Comparison of ENCODE assay signal across 19 mouse cellular contexts in the genomic region with DNA sequence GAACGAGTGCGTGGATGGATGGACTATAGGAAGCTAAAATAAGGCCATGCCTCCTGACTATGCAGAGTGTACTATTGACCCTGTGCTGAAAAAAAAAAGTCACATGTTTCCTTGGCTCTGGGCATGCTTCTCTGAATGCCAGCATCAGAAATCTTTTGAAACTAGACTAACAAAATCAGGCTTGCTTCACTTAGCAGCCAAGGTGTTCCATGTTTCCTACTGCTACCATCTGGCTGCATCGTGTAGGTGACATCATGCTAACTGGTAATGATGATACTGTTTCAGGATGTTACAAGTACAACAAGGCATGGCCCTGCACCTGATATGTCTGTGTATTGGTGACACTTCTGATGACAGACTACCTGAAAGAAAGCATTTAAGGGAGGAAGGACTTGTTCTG.
DNase-seq lines count a peak whose midpoint lies in the region; ATAC-seq and TF ChIP-seq lines count a peak whose summit lies in the region.
"Had no signal": no experiment of that assay in that cellular context is flagged by ENCODE, and none has a peak within 500 bp of the region (broad histone marks: within the 10 kb centered on the region; RNA-seq: fewer than 3 reads in every experiment).

No protein-coding gene starts in this region.

- no peak overlapping the region for H3K9ac ChIP-seq in hindbrain, postnatal 0 days (replicated peaks; ENCODE audit: low read length)
- no peak overlapping the region for H3K9ac ChIP-seq in hindbrain, embryonic 11.5 days (ENCODE audit: low read depth, low read length)
- no peak overlapping the region for H3K9ac ChIP-seq in midbrain, embryonic 15.5 days
- H3K9ac ChIP-seq: liver, embryonic 15.5 days; lung, embryonic 15.5 days; midbrain, embryonic 13.5 days; neural tube, embryonic 12.5 days had no signal

- H3K27ac ChIP-seq in hindbrain, postnatal 0 days, result no peak overlapping the region
- no peak overlapping the region for H3K27ac ChIP-seq in hindbrain, embryonic 11.5 days (ENCODE audit: low read depth, low read length)
- H3K27ac ChIP-seq in left cerebral cortex, adult 2 months, result no peak overlapping the region
- H3K27ac ChIP-seq in midbrain, embryonic 15.5 days, result no peak overlapping the region
- H3K27ac ChIP-seq: liver, embryonic 15.5 days; lung, embryonic 15.5 days; midbrain, embryonic 13.5 days; neural tube, embryonic 12.5 days had no signal

- WGBS in hindbrain, postnatal 0 days, result 81% methylated on average over 3 of the region's 3 CpGs
- 95% methylated on average over 3 of the region's 3 CpGs for WGBS in hindbrain, embryonic 11.5 days
- WGBS in midbrain, embryonic 15.5 days, result 93% methylated on average over 3 of the region's 3 CpGs

- H3K4me1 ChIP-seq in hindbrain, postnatal 0 days (ENCODE audit: insufficient read depth, low read length), result no peaks in the 10 kb centered on the region
- no peaks in the 10 kb centered on the region for H3K4me1 ChIP-seq in hindbrain, embryonic 11.5 days (replicated peaks; ENCODE audit: control insufficient read depth, insufficient read depth, low read length)
- H3K4me1 ChIP-seq in midbrain, embryonic 15.5 days, result no peaks in the 10 kb centered on the region

- no peak overlapping the region for H3K4me3 ChIP-seq in hindbrain, postnatal 0 days (ENCODE audit: low read length)
- no peak overlapping the region for H3K4me3 ChIP-seq in hindbrain, embryonic 11.5 days (ENCODE audit: low read depth, low read length)
- no peak overlapping the region for H3K4me3 ChIP-seq in left cerebral cortex, adult 2 months
- H3K4me3 ChIP-seq in midbrain, embryonic 15.5 days, result no peak overlapping the region
- H3K4me3 ChIP-seq: liver, embryonic 15.5 days; lung, embryonic 15.5 days; megakaryocyte, embryonic 14.5 days; midbrain, embryonic 13.5 days; neural tube, embryonic 12.5 days had no signal

- peak; percentile 31; the same call in 1 of the 2 replicates for ATAC-seq in hindbrain, postnatal 0 days
- ATAC-seq in hindbrain, embryonic 11.5 days (ENCODE audit: low FRiP score), result no peak
- ATAC-seq in midbrain, embryonic 15.5 days (replicated peaks), result no peak
- ATAC-seq: activated CD4-positive, CD25-positive, alpha-beta regulatory T cell, adult 4 months; midbrain, embryonic 13.5 days had no signal

- H3K4me2 ChIP-seq in hindbrain, postnatal 0 days (ENCODE audit: low read depth, low read length), result no peak overlapping the region
- H3K4me2 ChIP-seq in hindbrain, embryonic 11.5 days (replicated peaks; ENCODE audit: low read depth, low read length), result no peak overlapping the region
- no peak overlapping the region for H3K4me2 ChIP-seq in midbrain, embryonic 15.5 days
- H3K4me2 ChIP-seq: liver, embryonic 15.5 days; lung, embryonic 15.5 days; midbrain, embryonic 13.5 days; neural tube, embryonic 12.5 days had no signal

- no peaks in the 10 kb centered on the region for H3K36me3 ChIP-seq in hindbrain, postnatal 0 days (ENCODE audit: insufficient read depth, low read length)
- no peaks in the 10 kb centered on the region for H3K36me3 ChIP-seq in hindbrain, embryonic 11.5 days (ENCODE audit: control insufficient read depth, insufficient read depth, low read length)
- no peaks in the 10 kb centered on the region for H3K36me3 ChIP-seq in midbrain, embryonic 15.5 days (replicated peaks)
- H3K36me3 ChIP-seq: liver, embryonic 15.5 days; lung, embryonic 15.5 days; midbrain, embryonic 13.5 days; neural tube, embryonic 12.5 days had no signal

- no peaks in the 10 kb centered on the region for H3K27me3 ChIP-seq in hindbrain, postnatal 0 days (ENCODE audit: insufficient read depth, low read length)
- H3K27me3 ChIP-seq in hindbrain, embryonic 11.5 days (ENCODE audit: control insufficient read depth, insufficient read depth, low read length), result no peaks in the 10 kb centered on the region
- no peaks in the 10 kb centered on the region for H3K27me3 ChIP-seq in midbrain, embryonic 15.5 days (replicated peaks)
- H3K27me3 ChIP-seq: liver, embryonic 15.5 days; lung, embryonic 15.5 days; neural tube, embryonic 12.5 days had no signal

- peak; percentile 32 for DNase-seq in hindbrain, postnatal 0 days (ENCODE audit: low spot score)
- no peak for DNase-seq in hindbrain, embryonic 11.5 days (ENCODE audit: low spot score)
- peak; percentile 27 to 34 for DNase-seq in cerebellum, adult 18-20 months
- peak; percentile 19 for DNase-seq in cerebellum, adult 8-10 months
- DNase-seq in cerebellum, postnatal 36 days, result peak; percentile 25 to 45
- no peak for DNase-seq in left cerebral cortex, adult 2 months (ENCODE audit: extremely low spot score in 1 of 2, low spot score in 2 of 2)
- no peak for DNase-seq in testis, postnatal 10 days (ENCODE audit: low spot score)
- DNase-seq: embryo, embryonic 11 days; kidney, adult 18-20 months; lung, postnatal 36 days; right cerebral cortex, postnatal 25 days; thymus, postnatal 14 days had no signal

- intact Hi-C loops in left cerebral cortex, adult 2 months (cut with DNase I), result no loop called here

- H3K9me3 ChIP-seq in hindbrain, postnatal 0 days (ENCODE audit: low read length), result no peaks in the 10 kb centered on the region
- H3K9me3 ChIP-seq in hindbrain, embryonic 11.5 days (ENCODE audit: control insufficient read depth, low read length), result no peaks in the 10 kb centered on the region
- no peaks in the 10 kb centered on the region for H3K9me3 ChIP-seq in midbrain, embryonic 15.5 days
- H3K9me3 ChIP-seq: liver, embryonic 15.5 days; lung, embryonic 15.5 days; megakaryocyte, embryonic 14.5 days; midbrain, embryonic 13.5 days; neural tube, embryonic 12.5 days had no signal

- no peak for TF ChIP-seq CTCF in hindbrain, postnatal 0 days (IDR thresholded peaks at IDR 0.05; ENCODE audit: low read depth)
- no peak for TF ChIP-seq CTCF in left cerebral cortex, adult 2 months (IDR thresholded peaks at IDR 0.05)

Comparison
In these comparisons a context has a peak if more than half of its experiments do, and no peak if none do; other contexts are left out.
1. DNase-seq: peak in hindbrain, postnatal 0 days (single experiment), cerebellum, adult 18-20 months (2 of 2), cerebellum, adult 8-10 months (single experiment) and cerebellum, postnatal 36 days (2 of 2); none in hindbrain, embryonic 11.5 days (single experiment), left cerebral cortex, adult 2 months (0 of 2) and testis, postnatal 10 days (single experiment).